Mouse (Mus musculus): ENCODE measurements at regions not wholly inside any gene's neighbourhood (a gene's known extent, or its start where the extent isn't known, plus 50 kb on each side); places are given as distances from the start of the nearest gene placed in this dataset.

GRCm38 (mm10) chr15:89940591-89940990 lies 98.9 kb upstream of the Syt10 start:
- Histone ChIP-seq H3K4me3 (no peak overlapping the region), H3K27ac (no peak overlapping the region)
- no peak for TF ChIP-seq CTCF (conservative IDR thresholded peaks at IDR 0.05)
- no peak for DNase-seq (ENCODE audit: low spot score in 2 of 2)

GRCm38 (mm10) chr15:89932370-89932769 lies 90.7 kb upstream of the Syt10 start:
- Histone ChIP-seq H3K27ac (no peak overlapping the region), H3K4me3 (no peak overlapping the region)
- no peak for TF ChIP-seq CTCF (conservative IDR thresholded peaks at IDR 0.05)
- no peak for DNase-seq (ENCODE audit: low spot score in 2 of 2)

DNA sequence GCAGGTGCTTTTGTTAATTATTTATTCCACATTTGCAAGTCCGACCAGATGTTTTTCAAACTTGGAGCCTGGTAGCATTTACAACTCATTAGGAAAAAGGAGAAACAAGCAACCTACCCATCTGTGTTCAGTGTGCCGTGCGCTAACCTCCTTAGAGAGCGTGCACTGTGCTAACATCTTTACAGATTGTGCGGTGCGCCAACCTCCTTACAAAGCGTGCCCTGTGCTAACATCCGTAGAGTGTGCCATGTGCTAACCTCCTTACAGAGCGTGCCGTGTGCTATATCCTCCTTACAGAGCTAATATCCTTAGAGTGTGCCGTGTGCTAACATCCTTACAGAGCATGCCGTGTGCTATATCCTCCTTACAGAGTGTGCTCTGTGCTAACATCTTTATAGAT lies 73.9 kb upstream of the Syt10 start:
- DNase-seq (ENCODE audit: low spot score in 2 of 2) = no peak
- TF ChIP-seq CTCF (conservative IDR thresholded peaks at IDR 0.05) = no peak
- Histone ChIP-seq H3K4me3 (no peak overlapping the region), H3K27ac (no peak overlapping the region)

- DNase-seq (ENCODE audit: low spot score in 2 of 2) = no peak
- Histone ChIP-seq H3K27ac (no peak overlapping the region), H3K4me3 (no peak overlapping the region)
- TF ChIP-seq CTCF (conservative IDR thresholded peaks at IDR 0.05) = no peak
These were observed 61.4 kb upstream of the Syt10 start for GRCm38 (mm10) chr15:89903057-89903456.

GRCm38 (mm10) chr15:89893668-89894067 lies 52.0 kb upstream of the Syt10 start:
- TF ChIP-seq CTCF (conservative IDR thresholded peaks at IDR 0.05) = no peak
- DNase-seq (ENCODE audit: low spot score in 2 of 2) = peak in 1 of 2 experiments; percentile 14
- H3K27ac ChIP-seq = peak overlapping the region; percentile 29; the same call in 1 of the 2 replicates
- no peak overlapping the region for H3K4me3 ChIP-seq

Data from layer of hippocampus, adult 2 months (tissue).